Mouse (Mus musculus) kidney, adult 2 months (tissue): ENCODE results near the gene Lrrc10b. TPM values are rescaled to one million over a fixed set of nuclear protein-coding genes. Genes with fewer than 3 reads are reported as not detected.

Experiments used
- DNase-seq: peaks from one replicate; pipeline ENCODE4 v3.0.0; 2021
- H3K27ac ChIP-seq: fragments of 200-500 bp; 2 replicates; pipeline ENCODE4 v1.5.1; 2012; ENCODE audit warnings: low read depth, low read length, control low read depth, inconsistent platforms; ENCODE audit not compliant: insufficient read depth
- H3K27me3 ChIP-seq: fragments of 200-500 bp; replicated peaks from 2 replicates; pipeline ENCODE4 v1.6.1; 2012; ENCODE audit warnings: mild to moderate bottlenecking, moderate library complexity, low read length, inconsistent platforms; ENCODE audit not compliant: control insufficient read depth, insufficient read depth
- H3K36me3 ChIP-seq: fragments of 200-500 bp; 2 replicates; pipeline ENCODE4 v1.6.1; 2012; ENCODE audit warnings: mild to moderate bottlenecking, moderate library complexity, low read length, inconsistent platforms; ENCODE audit not compliant: control insufficient read depth, insufficient read depth
- H3K4me1 ChIP-seq: fragments of 200-500 bp; 2 replicates; pipeline ENCODE4 v1.6.1; 2011; ENCODE audit warnings: low read length; ENCODE audit not compliant: control insufficient read depth, insufficient read depth
- H3K4me3 ChIP-seq: fragments of 200-500 bp; 2 replicates; pipeline ENCODE4 v1.5.1; 2011; ENCODE audit warnings: mild to moderate bottlenecking, low read depth, low read length, control low read depth; ENCODE audit not compliant: insufficient read depth
- CTCF ChIP-seq: fragments of 200-500 bp; conservative IDR thresholded peaks from 2 replicates; pipeline ENCODE4 v1.5.1; 2011; ENCODE audit warnings: low read depth, mild to moderate bottlenecking, control low read depth, low read length, moderate library complexity, mixed read lengths; ENCODE audit not compliant: insufficient read depth, insufficient read length
- POLR2A ChIP-seq: fragments of 200-500 bp; IDR thresholded peaks from one replicate; pipeline ENCODE4 v1.6.1; 2011; ENCODE audit warnings: low read depth, low read length, control low read depth
- WGBS: fragments of 180-500 bp; shearing (Covaris S2); methylation state at CpG from one replicate; pipeline ENCODE4 v1.1.7; 2018; 5-methylcytosine and 5-hydroxymethylcytosine counted together
- polyA plus RNA-seq: library from polyadenylated mRNA; depleted of rRNA; stranded (reverse); fragments of >200 nt; gene quantifications from 2 replicates; pipeline ENCODE4 v1.2.3, GENCODE M21; 2012; rRNA removed

Gene Lrrc10b
- 0.39 and 0.94 TPM in 2 replicates for polyA plus RNA-seq

- Histone ChIP-seq H3K27me3 (peaks cover 1% of the 10 kb centered on the region), H3K27ac (no peak within 1 kb of the TSS), H3K36me3 (no peaks in the 10 kb centered on the region), H3K4me3 (peak within 1 kb of the TSS; percentile 37), H3K4me1 (no peaks in the 10 kb centered on the region)
- peak; percentile 51 for DNase-seq
- under 1% methylated on average over 94 of the region's 96 CpGs for WGBS
- TF ChIP-seq CTCF (no peak), POLR2A (no peak)
Measured at GRCm38 (mm10) chr19:10456752-10457483, at the start of gene Lrrc10b. Lrrc10b (minus strand) TSS chr19:10457473.

- H3K4me1 ChIP-seq: no peaks in the 10 kb centered on the region
- H3K27me3 ChIP-seq: no peaks in the 10 kb centered on the region
- peak; percentile 34 for DNase-seq
- WGBS: 10% methylated on average over 4 of the region's 4 CpGs
- peak; percentile 92 for TF ChIP-seq CTCF
- TF ChIP-seq POLR2A: no peak
- peaks cover 3% of the 10 kb centered on the region for H3K36me3 ChIP-seq
- H3K4me3 ChIP-seq: no peak overlapping the region
- no peak overlapping the region for H3K27ac ChIP-seq
Measured at GRCm38 (mm10) chr19:10502571-10502970, 45.3 kb upstream of the Lrrc10b start.

- TF ChIP-seq CTCF: no peak
- TF ChIP-seq POLR2A: no peak
- no peaks in the 10 kb centered on the region for H3K4me1 ChIP-seq
- 96% methylated on average over 8 of the region's 8 CpGs for WGBS
- no peak for DNase-seq
- no peak overlapping the region for H3K4me3 ChIP-seq
- no peak overlapping the region for H3K27ac ChIP-seq
- no peaks in the 10 kb centered on the region for H3K27me3 ChIP-seq
- H3K36me3 ChIP-seq: peaks cover 2% of the 10 kb centered on the region
Measured at GRCm38 (mm10) chr19:10500581-10500980, 43.3 kb upstream of the Lrrc10b start.

GRCm38 (mm10) chr19:10497512-10498160, 40.4 kb upstream of the Lrrc10b start:
- H3K4me3 ChIP-seq: no peak overlapping the region
- no peaks in the 10 kb centered on the region for H3K27me3 ChIP-seq
- peaks cover 2% of the 10 kb centered on the region for H3K36me3 ChIP-seq
- no peaks in the 10 kb centered on the region for H3K4me1 ChIP-seq
- no peak for TF ChIP-seq POLR2A
- no peak for TF ChIP-seq CTCF
- WGBS: 33% methylated on average over 8 of the region's 8 CpGs
- no peak overlapping the region for H3K27ac ChIP-seq
- DNase-seq: no peak

- 83% methylated on average over 2 of the region's 2 CpGs for WGBS
- H3K36me3 ChIP-seq: peaks cover 2% of the 10 kb centered on the region
- DNase-seq: no peak
- no peak overlapping the region for H3K4me3 ChIP-seq
- no peak overlapping the region for H3K27ac ChIP-seq
- H3K27me3 ChIP-seq: no peaks in the 10 kb centered on the region
- no peaks in the 10 kb centered on the region for H3K4me1 ChIP-seq
- TF ChIP-seq CTCF: no peak
- no peak for TF ChIP-seq POLR2A
Measured at GRCm38 (mm10) chr19:10496976-10497375, 39.7 kb upstream of the Lrrc10b start.

- no peak overlapping the region for H3K27ac ChIP-seq
- no peaks in the 10 kb centered on the region for H3K27me3 ChIP-seq
- WGBS: 45% methylated on average over 1 of the region's 1 CpGs
- no peaks in the 10 kb centered on the region; the same call in 1 of the 2 replicates for H3K36me3 ChIP-seq
- no peak overlapping the region for H3K4me3 ChIP-seq
- no peaks in the 10 kb centered on the region for H3K4me1 ChIP-seq
- no peak for TF ChIP-seq POLR2A
- no peak for TF ChIP-seq CTCF
- no peak for DNase-seq
Measured at GRCm38 (mm10) chr19:10495670-10496069, 38.4 kb upstream of the Lrrc10b start.

GRCm38 (mm10) chr19:10486264-10486738, 29.0 kb upstream of the Lrrc10b start:
- Histone ChIP-seq H3K27ac (no peak overlapping the region), H3K27me3 (no peaks in the 10 kb centered on the region), H3K4me3 (no peak overlapping the region), H3K4me1 (no peaks in the 10 kb centered on the region), H3K36me3 (no peaks in the 10 kb centered on the region)
- peak; percentile 73 for DNase-seq
- 14% methylated on average over 9 of the region's 9 CpGs for WGBS
- TF ChIP-seq POLR2A: no peak
- TF ChIP-seq CTCF: peak; percentile 95
